Mouse (Mus musculus) lung, postnatal 36 days (tissue): ENCODE results near the gene Slc35f5.
"Not testable (repeated sequence)": the region's sequence is repeated elsewhere in the genome, so short reads cannot be mapped to it uniquely, and the experiment has no call there.

Experiments used
- DNase-seq: peaks from one replicate; pipeline ENCODE4 v3.0.0; 2022; ENCODE audit warnings: mixed read lengths

Gene Slc35f5

GRCm38 (mm10) chr1:125560259-125561192, at the start of gene Slc35f5:
Gene Slc35f5 (plus strand): TSS chr1:125560595.
- DNase-seq: peak; percentile 98

DNA sequence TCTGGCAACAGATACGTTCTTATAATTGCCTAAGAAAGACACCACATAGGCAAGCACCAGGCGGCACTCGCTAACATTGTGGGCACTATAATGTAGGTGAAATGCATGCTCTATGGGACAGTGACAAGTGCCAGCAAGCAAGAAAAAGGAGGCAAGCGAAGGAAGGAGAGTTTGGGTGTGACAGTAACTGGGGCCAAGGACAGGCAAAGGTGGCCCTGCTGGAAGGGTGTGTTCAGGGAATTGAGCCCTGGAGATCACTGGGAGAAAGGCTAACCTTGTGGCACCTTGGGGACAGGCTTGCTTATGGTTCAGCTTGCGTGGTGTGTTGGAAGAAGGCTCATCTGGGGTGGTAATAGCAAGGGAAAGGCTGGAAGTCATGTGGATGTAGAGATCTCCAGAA, 45.7 kb upstream of the Slc35f5 start:
- DNase-seq: no peak

- no peak for DNase-seq
Observed at GRCm38 (mm10) chr1:125516910-125517659, 43.3 kb upstream of the Slc35f5 start.

DNA sequence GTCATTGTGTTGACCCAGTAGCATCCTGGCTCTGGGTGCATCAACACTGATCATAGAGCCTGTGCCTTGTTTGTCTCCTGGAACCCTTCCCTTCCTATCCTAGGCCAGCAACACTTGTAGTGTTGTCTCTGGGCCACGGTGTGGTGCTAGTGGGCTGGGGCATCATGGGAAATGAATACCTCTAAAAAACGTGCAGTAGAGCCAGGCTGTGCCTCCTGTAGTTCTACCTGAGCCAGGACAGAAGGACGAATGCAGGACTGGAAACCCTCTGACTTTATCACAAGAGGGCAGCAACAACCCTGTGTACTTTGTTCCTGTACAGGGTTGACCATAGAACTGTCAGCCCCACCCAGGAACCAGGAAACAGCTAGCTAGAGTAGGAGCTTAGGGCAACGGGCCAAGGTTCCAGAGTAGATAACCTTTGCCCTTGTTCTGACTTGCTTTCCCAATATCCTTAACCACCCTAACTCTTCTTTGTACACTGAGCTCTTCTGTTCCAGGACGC, 41.2 kb upstream of the Slc35f5 start:
- peak; percentile 93 for DNase-seq

DNA sequence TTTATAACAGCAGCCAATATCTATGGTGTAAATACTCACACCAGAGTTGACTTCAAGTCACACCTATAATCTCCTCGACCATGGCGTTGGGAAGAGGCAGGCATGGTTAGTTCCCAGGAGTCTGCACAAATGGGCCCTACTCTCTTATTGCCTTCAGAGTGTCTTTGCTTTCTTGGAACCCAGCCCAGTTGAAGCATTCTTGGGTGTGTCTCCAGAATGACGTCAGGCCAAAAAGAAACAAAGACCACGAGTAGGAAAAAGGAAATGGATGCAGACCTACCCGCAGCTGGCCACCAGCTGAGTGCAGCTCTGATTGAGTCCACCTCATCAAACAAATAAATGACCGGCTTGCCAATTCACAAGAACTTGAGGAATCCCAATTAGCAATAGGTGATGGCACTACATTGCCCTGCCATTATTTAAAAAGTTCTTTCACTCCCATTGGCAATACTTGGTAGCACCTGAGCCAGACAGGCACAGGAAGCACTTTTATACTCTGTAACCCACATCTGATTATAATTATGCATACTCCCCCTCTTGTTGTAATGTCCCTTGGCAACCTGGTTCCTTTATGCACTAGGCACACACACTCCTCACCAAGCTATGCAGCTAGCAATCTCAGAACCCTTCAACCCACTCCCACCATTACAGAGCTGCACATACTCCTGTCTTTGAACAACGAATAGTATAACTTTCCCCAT, 34.3 kb upstream of the Slc35f5 start:
- peak; percentile 89 for DNase-seq

DNA sequence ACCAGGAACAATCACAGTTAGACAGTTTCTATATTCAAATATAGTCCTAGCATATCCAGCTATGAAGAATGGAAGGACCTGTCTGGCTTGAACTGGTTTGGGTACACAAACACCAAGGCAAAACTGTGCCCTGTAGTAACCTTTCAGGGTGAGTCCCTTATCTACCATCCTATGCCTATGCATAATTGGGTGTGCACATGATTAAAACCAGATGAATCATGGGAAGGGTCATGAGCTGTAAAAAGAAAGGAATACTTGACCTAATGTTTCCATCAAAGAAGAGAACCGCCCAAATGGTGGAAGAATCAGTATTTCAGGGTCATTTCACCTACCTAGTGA, 33.8 kb upstream of the Slc35f5 start:
- no peak for DNase-seq

DNA sequence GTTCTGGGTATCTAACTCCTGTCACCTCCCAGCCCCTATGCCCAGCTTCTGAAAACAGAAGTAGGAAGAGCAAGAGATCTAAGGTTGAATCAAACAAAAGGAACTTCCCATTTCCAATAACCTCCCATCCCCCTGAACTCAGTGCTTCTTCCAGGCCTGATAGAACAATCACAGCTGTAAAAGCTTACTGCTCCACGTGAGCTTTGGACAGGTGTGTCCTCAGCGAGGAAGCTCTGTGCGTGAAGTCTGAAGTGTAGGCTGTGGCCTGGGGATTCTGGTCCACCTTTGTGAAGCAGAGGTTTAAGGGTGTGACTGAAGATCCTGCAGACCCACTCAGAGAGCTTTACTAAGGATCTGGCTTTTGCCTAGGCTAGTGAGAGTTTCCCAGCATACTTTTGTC, 33.0 kb upstream of the Slc35f5 start:
- no peak for DNase-seq

DNA sequence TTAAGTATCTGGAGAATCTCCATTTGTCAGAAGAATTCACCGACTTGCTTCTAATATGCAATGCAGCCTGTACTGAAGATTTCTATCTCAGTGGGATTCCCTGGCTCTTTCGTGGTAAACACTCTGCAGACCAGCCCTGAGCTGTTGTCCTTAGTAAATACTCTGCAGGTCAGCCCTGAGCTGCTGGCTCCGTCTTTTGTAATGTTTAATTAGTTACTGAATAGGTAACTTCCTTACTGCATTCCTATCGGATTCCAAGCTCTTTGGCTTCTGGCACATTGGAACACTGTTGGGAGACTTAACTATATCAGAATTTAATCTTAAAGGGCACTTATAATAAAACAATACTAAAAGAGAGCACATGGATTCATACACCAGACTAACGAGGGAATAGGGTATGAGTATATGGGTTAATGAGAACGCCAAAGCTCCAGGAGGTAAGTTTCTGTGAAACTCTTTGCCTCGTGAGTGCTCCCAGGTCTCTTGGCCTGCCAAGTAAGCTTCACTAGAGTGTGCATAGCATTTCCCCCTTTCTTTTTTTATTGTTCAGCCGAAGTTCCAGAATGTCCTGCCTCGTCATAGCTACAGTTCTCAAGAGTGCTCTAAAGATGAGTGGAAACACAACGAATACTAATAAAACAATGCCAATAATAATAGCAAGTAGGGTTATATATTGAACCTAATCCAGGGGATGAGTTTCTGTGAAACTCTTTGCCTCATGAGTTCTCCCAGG, 27.0 kb upstream of the Slc35f5 start:
- not testable (repeated sequence) for DNase-seq

DNA sequence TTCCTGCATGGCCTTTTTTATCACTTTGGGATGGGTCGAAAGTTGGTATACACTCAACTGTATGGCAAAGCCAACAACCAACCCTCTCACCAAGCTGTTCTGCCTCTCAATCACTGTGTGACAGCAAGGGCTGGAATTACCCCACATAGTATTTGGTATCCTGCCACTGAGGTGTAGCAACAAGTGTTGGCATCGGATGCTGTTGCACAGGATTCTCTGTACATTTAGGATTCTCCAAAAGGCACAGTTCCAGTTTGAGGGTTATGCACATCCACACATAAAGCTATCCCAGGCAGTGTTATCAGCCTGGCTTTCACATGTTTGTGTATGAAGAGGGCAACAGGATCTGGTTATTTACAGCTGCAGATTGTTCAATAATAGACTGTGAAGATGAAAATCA, 23.3 kb upstream of the Slc35f5 start:
- no peak for DNase-seq

DNA sequence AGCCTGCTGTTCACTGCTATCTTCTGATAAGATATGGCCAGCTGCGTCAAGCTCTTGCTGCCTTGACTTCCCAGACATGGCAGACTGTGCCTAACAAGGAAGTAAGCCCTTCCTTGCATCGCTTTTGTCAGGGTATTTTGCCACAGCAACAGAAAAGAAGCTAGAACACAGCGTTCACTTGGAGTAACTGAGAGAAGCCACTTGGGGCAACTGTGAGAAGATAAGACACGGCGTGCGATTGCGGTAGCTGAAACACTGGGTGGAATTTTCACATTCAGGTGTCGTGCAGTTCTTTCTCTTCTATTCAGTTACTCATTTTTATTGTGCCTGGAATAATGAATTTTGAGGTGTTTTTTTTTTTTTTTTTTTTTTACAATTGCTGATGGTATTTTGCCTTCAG, 22.6 kb upstream of the Slc35f5 start:
- no peak for DNase-seq

DNA sequence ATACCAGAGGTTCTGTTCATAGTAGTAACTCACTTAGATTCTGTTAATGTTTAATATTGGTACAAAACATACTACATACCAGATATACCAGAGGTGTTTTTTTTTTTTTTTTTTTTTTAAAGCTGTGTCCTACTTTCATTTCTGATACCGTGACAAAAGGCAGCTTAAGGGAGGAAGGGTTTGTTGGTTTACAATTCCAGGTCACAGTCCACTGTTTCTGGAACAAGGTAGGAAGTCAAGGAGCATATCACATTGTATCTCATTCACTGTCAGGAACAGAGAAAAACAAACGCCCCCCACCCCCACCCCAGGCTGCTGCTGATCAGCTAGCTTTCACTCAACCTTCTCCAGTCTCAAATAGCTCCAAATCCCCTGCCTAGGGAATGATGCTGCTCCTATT, 21.1 kb upstream of the Slc35f5 start:
- DNase-seq: no peak

- peak; percentile 30 for DNase-seq
Observed at GRCm38 (mm10) chr1:125542008-125542999, 18.1 kb upstream of the Slc35f5 start.

GRCm38 (mm10) chr1:125549872-125550271, 10.5 kb upstream of the Slc35f5 start:
- DNase-seq: peak; percentile 29

- DNase-seq: peak; percentile 31
Observed at GRCm38 (mm10) chr1:125550359-125550758, 10.0 kb upstream of the Slc35f5 start.

DNA sequence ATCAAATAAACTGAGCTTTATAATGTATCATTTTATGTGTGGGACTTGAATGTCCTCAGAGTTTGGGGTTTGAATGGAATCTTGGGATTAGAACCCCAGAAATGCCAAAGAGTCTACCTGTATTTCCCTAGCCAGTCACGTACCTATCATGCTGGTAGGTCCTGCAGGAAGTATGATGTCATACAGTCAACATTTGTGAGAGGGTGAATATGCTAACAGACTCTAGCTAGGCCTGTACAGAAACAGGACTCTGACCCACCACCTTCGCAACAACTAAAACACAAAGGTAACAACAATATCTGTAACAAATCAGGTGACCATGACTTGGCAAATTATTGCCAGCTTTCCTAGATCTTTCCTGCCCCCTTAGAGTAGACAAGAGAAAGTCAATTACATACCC, 8.8 kb upstream of the Slc35f5 start:
- no peak for DNase-seq

DNA sequence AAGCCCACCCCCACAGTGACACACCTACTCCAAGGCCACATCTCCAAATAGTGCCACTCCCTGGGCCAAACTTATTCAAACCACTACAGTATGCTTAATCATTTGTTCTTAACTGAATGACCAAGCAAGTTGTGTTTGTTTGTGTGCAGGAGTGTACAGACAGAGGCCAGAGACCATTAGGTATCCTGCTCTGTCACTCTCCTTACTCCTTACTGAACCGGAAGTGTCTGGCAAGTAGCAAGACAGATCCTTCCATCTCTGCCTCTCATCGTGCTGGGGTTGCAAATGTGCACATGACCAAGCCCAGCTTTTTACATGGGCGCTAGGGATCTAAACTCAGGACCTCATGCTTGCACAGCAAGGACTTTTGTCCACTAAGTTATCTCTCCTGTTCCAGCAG, 1.1 kb upstream of the Slc35f5 start:
- no peak for DNase-seq

- DNase-seq: no peak
Observed at GRCm38 (mm10) chr1:125559721-125560120, 674 bp upstream of the Slc35f5 start.

GRCm38 (mm10) chr1:125561206-125561605, 811 bp downstream of the Slc35f5 start:
- peak; percentile 77 for DNase-seq

DNA sequence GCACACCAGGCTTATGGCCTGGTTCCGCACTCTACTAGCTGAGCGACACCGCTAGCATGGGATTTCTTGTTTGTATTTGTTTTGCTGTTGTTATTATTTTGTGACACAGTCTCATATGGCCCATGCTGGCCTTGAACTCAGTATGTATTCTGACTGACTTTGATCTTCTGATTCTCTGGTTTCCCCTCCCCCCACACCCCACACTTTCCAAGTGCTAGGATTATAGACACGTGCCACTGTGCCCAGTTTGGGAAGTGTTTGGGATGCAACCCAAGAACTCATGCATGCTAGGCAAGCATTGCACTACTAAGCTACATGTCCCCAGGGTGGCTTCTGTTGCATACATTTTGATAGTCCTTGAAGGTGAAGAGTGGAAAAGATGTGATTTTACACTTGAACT, 1.4 kb downstream of the Slc35f5 start:
- peak; percentile 3 for DNase-seq

GRCm38 (mm10) chr1:125568126-125568525, 7.7 kb downstream of the Slc35f5 start:
- peak; percentile 66 for DNase-seq

DNA sequence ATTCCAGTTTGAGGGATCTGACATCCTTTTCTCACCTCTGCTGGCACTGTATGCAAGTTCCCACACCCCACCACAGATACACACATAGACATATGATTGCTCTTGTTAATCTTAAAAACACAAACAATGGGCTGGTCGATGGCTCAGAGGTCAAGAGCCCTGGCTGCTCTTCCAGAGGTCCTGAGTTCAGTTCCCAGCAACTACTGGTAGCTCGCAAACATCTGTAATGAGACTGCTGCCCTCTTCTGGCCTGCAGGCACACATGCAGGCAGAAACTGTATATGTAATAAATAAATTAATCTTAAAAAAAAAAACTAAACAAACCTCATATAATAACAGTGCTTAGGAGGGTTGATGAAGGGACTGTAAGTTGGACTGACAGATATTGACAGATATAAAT, 13.8 kb downstream of the Slc35f5 start:
- peak; percentile 36 for DNase-seq
